Mouse (Mus musculus): ENCODE results near the gene Ubb. TPM values are rescaled to one million over a fixed set of nuclear protein-coding genes. Genes with fewer than 3 reads are reported as not detected.
A peak's percentile ranks its signal among the peaks of the same experiment; 100 is the strongest.

Ubb gene
- polyA plus RNA-seq, 2 experiments: 3,111 to 3,423 TPM

DNA sequence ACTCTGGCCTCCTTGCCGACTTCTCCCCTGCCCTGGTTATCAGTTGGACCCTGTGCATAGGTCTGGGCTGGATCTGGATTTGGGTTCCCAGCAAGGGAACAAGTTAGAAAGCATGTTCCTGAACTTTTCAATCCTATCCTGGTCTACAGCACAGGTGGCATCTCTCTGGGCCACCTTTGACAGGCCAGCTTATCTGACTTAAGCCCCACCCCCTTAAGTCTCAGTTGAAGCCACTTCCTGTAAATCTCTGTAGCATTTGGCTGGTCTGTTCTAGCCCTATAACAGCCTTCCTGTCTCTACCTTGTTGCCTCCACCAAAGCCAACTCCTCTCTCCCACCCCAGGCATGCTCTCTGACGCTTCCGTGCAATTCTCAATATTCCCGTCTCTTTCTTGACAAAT, 47.6 kb downstream of the Ubb start:
- no peak overlapping the region for H3K4me3 ChIP-seq (replicated peaks; ENCODE audit: low read length)
- TF ChIP-seq POLR2A (IDR thresholded peaks at IDR 0.05; ENCODE audit: borderline replicate concordance, extremely low read depth, insufficient read depth, insufficient read length): no peak

DNA sequence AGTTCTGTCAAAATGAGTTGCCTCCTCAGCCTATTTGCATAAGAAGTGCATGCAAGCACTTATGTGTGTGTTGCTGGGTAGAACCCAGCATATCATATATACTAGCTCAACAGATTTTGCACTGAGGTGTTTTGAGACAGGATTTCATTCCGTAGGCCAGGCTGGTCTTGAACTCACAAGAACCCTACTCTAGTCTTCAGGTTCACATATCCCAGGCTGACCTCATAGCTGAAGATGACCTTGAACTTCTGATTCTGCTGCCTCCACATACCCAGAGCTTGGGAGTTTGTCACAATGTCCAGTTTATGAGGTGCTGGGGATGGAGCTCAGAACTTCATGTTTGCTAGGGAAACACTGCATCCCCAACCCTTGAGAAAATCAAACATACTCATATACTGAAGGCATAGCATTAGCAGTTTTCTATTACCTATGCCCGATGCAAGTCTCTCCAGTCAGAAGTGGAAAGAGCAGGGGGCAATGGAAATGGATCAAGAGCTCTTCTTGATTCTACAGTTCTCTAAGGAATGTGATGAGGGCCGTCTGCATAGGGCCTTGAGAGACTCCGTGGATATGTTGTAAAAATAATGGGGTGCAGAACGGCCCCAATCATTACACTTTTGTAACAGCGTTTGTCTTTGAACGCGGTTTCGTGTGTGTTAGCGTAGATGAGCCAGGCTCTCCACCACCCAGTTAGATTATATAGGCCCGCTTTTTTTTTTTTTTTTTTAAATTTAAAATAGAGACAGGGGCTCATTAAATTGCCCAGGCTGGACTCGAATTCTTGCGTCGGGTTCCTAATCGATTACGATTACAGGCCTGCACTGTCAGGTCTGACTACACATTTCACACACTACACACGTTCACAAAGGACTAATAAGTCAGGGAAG, 51.0 kb downstream of the Ubb start:
- Histone ChIP-seq H3K36me3 (ENCODE audit: control insufficient read depth, insufficient read depth, low read length) (peaks cover 38% of the 10 kb centered on the region), H3K4me2 (replicated peaks; ENCODE audit: low read depth, low read length, severe bottlenecking) (peak overlapping the region; percentile 59), H3K9me3 (ENCODE audit: control insufficient read depth, low read length) (no peaks in the 10 kb centered on the region), H3K4me1 (ENCODE audit: control insufficient read depth, insufficient read depth, low read length) (peaks cover 19% of the 10 kb centered on the region), H3K9ac (ENCODE audit: low read depth, low read length, severe bottlenecking) (peak overlapping the region; percentile 96), H3K27ac (replicated peaks; ENCODE audit: low read depth, low read length) (peak overlapping the region; percentile 89), H3K4me3 (replicated peaks; ENCODE audit: low read length) (peak overlapping the region; percentile 74), H3K27me3 (ENCODE audit: control insufficient read depth, insufficient read depth, low read length) (no peaks in the 10 kb centered on the region)
- WGBS: 9% methylated on average over 17 of the region's 17 CpGs
- ATAC-seq (ENCODE audit: low FRiP score, low read depth) (peak; percentile 7; the same call in 1 of the 2 replicates), DNase-seq (ENCODE audit: low spot score) (no peak)
- no peak; the same call in 1 of the 2 replicates for TF ChIP-seq POLR2A (IDR thresholded peaks at IDR 0.05; ENCODE audit: borderline replicate concordance, extremely low read depth, insufficient read depth, insufficient read length)

More for the DNA sequence above, 47.6 kb downstream of the Ubb start:
- 82% methylated on average over 4 of the region's 4 CpGs for WGBS
- H3K4me1 ChIP-seq (ENCODE audit: control insufficient read depth, insufficient read depth, low read length): peaks cover 3% of the 10 kb centered on the region
- H3K36me3 ChIP-seq (ENCODE audit: control insufficient read depth, insufficient read depth, low read length): peaks cover 4% of the 10 kb centered on the region
- H3K27me3 ChIP-seq (ENCODE audit: control insufficient read depth, insufficient read depth, low read length): no peaks in the 10 kb centered on the region
- no peak overlapping the region for H3K4me2 ChIP-seq (replicated peaks; ENCODE audit: low read depth, low read length, severe bottlenecking)
- H3K27ac ChIP-seq (replicated peaks; ENCODE audit: low read depth, low read length): no peak overlapping the region
- DNase-seq (ENCODE audit: low spot score) (no peak), ATAC-seq (ENCODE audit: low FRiP score, low read depth) (no peak)
- H3K9ac ChIP-seq (ENCODE audit: low read depth, low read length, severe bottlenecking): no peak overlapping the region
- no peaks in the 10 kb centered on the region for H3K9me3 ChIP-seq (ENCODE audit: control insufficient read depth, low read length)

Other genes starting within 250 kb of the Ubb start
- gene Pigl, start 92.7 kb upstream of the Ubb start, polyA plus RNA-seq (2012; rRNA removed): 9.7 and 10.8 TPM in 2 replicates
- gene Pigl, start 92.7 kb upstream of the Ubb start, polyA plus RNA-seq (2014; fragmentation: Nextera tagmentation; extraction: Ambion mirVana): 7.9 and 9.0 TPM in 2 replicates
- gene Ncor1, start 92.6 kb upstream of the Ubb start, polyA plus RNA-seq (2012; rRNA removed): 132 and 136 TPM in 2 replicates
- 171 and 173 TPM in 2 replicates for gene Ncor1, start 92.6 kb upstream of the Ubb start, polyA plus RNA-seq (2014; fragmentation: Nextera tagmentation; extraction: Ambion mirVana)
- gene Cenpv, start 11.9 kb upstream of the Ubb start, polyA plus RNA-seq (2012; rRNA removed): 40.5 and 47.6 TPM in 2 replicates
- gene Cenpv, start 11.9 kb upstream of the Ubb start, polyA plus RNA-seq (2014; fragmentation: Nextera tagmentation; extraction: Ambion mirVana): 26.7 and 27.0 TPM in 2 replicates
- 2.7 and 2.8 TPM in 2 replicates for gene Trpv2, start 23.3 kb downstream of the Ubb start, polyA plus RNA-seq (2012; rRNA removed)
- 2.9 and 4.3 TPM in 2 replicates for gene Trpv2, start 23.3 kb downstream of the Ubb start, polyA plus RNA-seq (2014; fragmentation: Nextera tagmentation; extraction: Ambion mirVana)
- gene Lrrc75a, start 97.4 kb downstream of the Ubb start, polyA plus RNA-seq (2012; rRNA removed): 19.2 and 25.6 TPM in 2 replicates
- 13.7 and 20.5 TPM in 2 replicates for gene Lrrc75a, start 97.4 kb downstream of the Ubb start, polyA plus RNA-seq (2014; fragmentation: Nextera tagmentation; extraction: Ambion mirVana)
- gene Mmgt2, start 97.5 kb downstream of the Ubb start, polyA plus RNA-seq (2012; rRNA removed): 69.7 and 87.4 TPM in 2 replicates
- 56.9 and 66.1 TPM in 2 replicates for gene Mmgt2, start 97.5 kb downstream of the Ubb start, polyA plus RNA-seq (2014; fragmentation: Nextera tagmentation; extraction: Ambion mirVana)
- gene Zfp287, start 180.7 kb downstream of the Ubb start, polyA plus RNA-seq (2012; rRNA removed): 7.7 and 8.9 TPM in 2 replicates
- 9.2 and 10.7 TPM in 2 replicates for gene Zfp287, start 180.7 kb downstream of the Ubb start, polyA plus RNA-seq (2014; fragmentation: Nextera tagmentation; extraction: Ambion mirVana)
- gene Gm10428, start 201.9 kb downstream of the Ubb start, polyA plus RNA-seq (2012; rRNA removed): not detected in 2 replicates
- gene Gm10428, start 201.9 kb downstream of the Ubb start, polyA plus RNA-seq (2014; fragmentation: Nextera tagmentation; extraction: Ambion mirVana): not detected in 2 replicates
- 14.0 and 17.0 TPM in 2 replicates for gene Zfp286, start 238.3 kb downstream of the Ubb start, polyA plus RNA-seq (2012; rRNA removed)
- gene Zfp286, start 238.3 kb downstream of the Ubb start, polyA plus RNA-seq (2014; fragmentation: Nextera tagmentation; extraction: Ambion mirVana): 22.2 and 31.9 TPM in 2 replicates